Mouse (Mus musculus) stomach, embryonic 16.5 days (tissue): Measurements from ENCODE around the gene Mapk1ip1l. TPM values are rescaled to one million over a fixed set of nuclear protein-coding genes. Genes with fewer than 3 reads are reported as not detected.

Experiments
- polyA plus RNA-seq: library from polyadenylated mRNA; unstranded; fragments of >200 nt; fragmentation: Nextera tagmentation; extraction: Ambion mirVana; gene quantifications from 2 replicates; pipeline ENCODE4 v1.2.1, GENCODE M21; 2015

Mapk1ip1l gene
- polyA plus RNA-seq, 1 experiment from 2014 or later, result 61.0 TPM

Other genes starting within 250 kb of the Mapk1ip1l start
- gene Gch1, start 108.9 kb upstream of the Mapk1ip1l start, polyA plus RNA-seq, result 5.8 and 5.9 TPM in 2 replicates
- gene Wdhd1, start 21.4 kb upstream of the Mapk1ip1l start, polyA plus RNA-seq, result 23.4 and 25.6 TPM in 2 replicates
- gene Socs4, start 21.3 kb upstream of the Mapk1ip1l start, polyA plus RNA-seq, result 2.8 and 3.2 TPM in 2 replicates
- 95.3 and 132 TPM in 2 replicates for gene Lgals3, start 69.5 kb downstream of the Mapk1ip1l start, polyA plus RNA-seq
- gene Dlgap5, start 120.1 kb downstream of the Mapk1ip1l start, polyA plus RNA-seq, result 30.7 and 37.0 TPM in 2 replicates
- gene Fbxo34, start 152.2 kb downstream of the Mapk1ip1l start, polyA plus RNA-seq, result 20.4 and 23.1 TPM in 2 replicates